Mouse (Mus musculus) neural tube, postnatal 0 days (tissue): ENCODE results near the gene Lsm5. TPM values are rescaled to one million over a fixed set of nuclear protein-coding genes. Genes with fewer than 3 reads are reported as not detected.

Experiments
- polyA plus RNA-seq: library from polyadenylated mRNA; unstranded; fragments of >200 nt; fragmentation: Nextera tagmentation; extraction: Ambion mirVana; gene quantifications from 2 replicates; pipeline ENCODE4 v1.2.1, GENCODE M21; 2015

Lsm5 gene
- polyA plus RNA-seq: 84.9 and 106 TPM in 2 replicates

GRCm38 (mm10) chr6:56703931-56704900 lies at the start of gene Lsm5:
TSS of gene Lsm5 (minus strand) at chr6:56704710.

DNA sequence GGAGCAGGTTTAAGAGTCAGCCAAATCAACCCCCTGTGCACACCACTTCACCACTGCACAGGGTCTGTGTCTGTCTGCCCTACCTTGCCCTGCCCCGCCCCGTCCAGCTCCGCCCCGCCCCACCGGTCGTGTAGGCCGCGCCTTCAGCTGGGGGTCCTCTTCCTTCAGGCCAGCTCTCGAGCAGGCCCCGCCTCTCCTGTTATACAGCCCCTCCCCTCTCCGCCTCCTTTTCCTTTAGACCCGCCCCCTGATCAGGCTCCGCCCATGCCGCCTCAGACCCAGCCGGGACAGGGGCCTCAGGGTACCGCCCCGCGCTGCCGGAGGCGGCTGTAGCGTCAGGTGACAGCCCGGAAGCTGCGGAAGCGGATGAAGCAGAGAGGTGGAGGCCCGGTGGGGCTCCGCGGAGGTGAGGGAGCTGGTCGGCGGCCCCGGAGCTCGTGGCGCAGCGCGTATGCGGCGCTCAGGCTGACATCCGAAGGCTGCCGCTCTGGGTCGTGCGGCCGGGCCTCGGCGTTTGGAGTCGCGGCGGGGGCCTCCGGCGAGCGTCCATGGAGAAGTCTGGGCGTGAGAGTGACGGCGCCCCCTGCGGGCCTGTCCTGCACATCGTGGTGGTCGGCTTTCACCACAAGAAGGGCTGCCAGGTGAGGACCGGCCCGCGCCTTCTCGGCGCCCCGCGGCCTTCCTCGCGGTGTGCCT lies 10.2 kb upstream of the Lsm5 start, which contains the start of gene Avl9:
Gene Avl9 (plus strand): TSS at position 326 of the 696 bp plus-strand sequence.

Other genes with a start within 250 kb of the Lsm5 start
- gene Pde1c, start 135.6 kb downstream of the Lsm5 start, polyA plus RNA-seq: 5.3 and 6.1 TPM in 2 replicates
- 15.6 and 16.6 TPM in 2 replicates for gene Avl9, start 10.2 kb upstream of the Lsm5 start, polyA plus RNA-seq
- gene Kbtbd2, start 93.1 kb upstream of the Lsm5 start, polyA plus RNA-seq: 18.2 and 20.2 TPM in 2 replicates
- gene Fkbp9, start 127.3 kb upstream of the Lsm5 start, polyA plus RNA-seq: 44.7 and 46.4 TPM in 2 replicates
- gene Nt5c3, start 219.2 kb upstream of the Lsm5 start, polyA plus RNA-seq: 136 and 147 TPM in 2 replicates
- 0.43 and 0.45 TPM in 2 replicates for gene Vmn1r4, start 219.3 kb upstream of the Lsm5 start, polyA plus RNA-seq